Mouse (Mus musculus) right cerebral cortex, adult 18-20 months (tissue): Measurements from ENCODE around the gene Ak3.
"Not testable (repeated sequence)": the region's sequence is repeated elsewhere in the genome, so short reads cannot be mapped to it uniquely, and the experiment has no call there.

Source experiments
- DNase-seq: peaks from one replicate; pipeline ENCODE4 v3.0.0; 2022; ENCODE audit warnings: mixed read lengths

The Ak3 gene

GRCm38 (mm10) chr19:29042143-29042542, 5.6 kb downstream of the Ak3 start:
- DNase-seq, result no peak

- DNase-seq, result no peak
Measured at GRCm38 (mm10) chr19:29040206-29040605, 7.6 kb downstream of the Ak3 start.

- no peak for DNase-seq
Measured at GRCm38 (mm10) chr19:29039334-29039733, 8.4 kb downstream of the Ak3 start.

GRCm38 (mm10) chr19:29037541-29037940, 10.2 kb downstream of the Ak3 start:
- no peak for DNase-seq

- no peak for DNase-seq
Measured at GRCm38 (mm10) chr19:29037026-29037425, 10.7 kb downstream of the Ak3 start.

GRCm38 (mm10) chr19:29032662-29033061, 15.1 kb downstream of the Ak3 start:
- no peak for DNase-seq

- no peak for DNase-seq
Measured at GRCm38 (mm10) chr19:29031788-29032187, 16.0 kb downstream of the Ak3 start.

- peak; percentile 75 for DNase-seq
Measured at GRCm38 (mm10) chr19:29024391-29024947, 23.3 kb downstream of the Ak3 start.

- no peak for DNase-seq
Measured at GRCm38 (mm10) chr19:29021754-29022345, 25.9 kb downstream of the Ak3 start.

GRCm38 (mm10) chr19:29019647-29020046, 28.1 kb downstream of the Ak3 start:
- no peak for DNase-seq

- no peak for DNase-seq
Measured at GRCm38 (mm10) chr19:29016786-29017185, 31.0 kb downstream of the Ak3 start.

- DNase-seq, result no peak
Measured at GRCm38 (mm10) chr19:29016204-29016765, 31.5 kb downstream of the Ak3 start.

- no peak for DNase-seq
Measured at GRCm38 (mm10) chr19:29015410-29016203, 32.2 kb downstream of the Ak3 start.

- no peak for DNase-seq
Measured at GRCm38 (mm10) chr19:29014466-29015055, 33.2 kb downstream of the Ak3 start.

GRCm38 (mm10) chr19:29011355-29011990, 36.3 kb downstream of the Ak3 start:
- DNase-seq, result no peak

- no peak for DNase-seq
Measured at GRCm38 (mm10) chr19:29009046-29009445, 38.7 kb downstream of the Ak3 start.

GRCm38 (mm10) chr19:29008069-29008706, 39.6 kb downstream of the Ak3 start:
- DNase-seq, result no peak

GRCm38 (mm10) chr19:29000321-29000720, 47.4 kb downstream of the Ak3 start:
- not testable (repeated sequence) for DNase-seq

- DNase-seq, result no peak
Measured at GRCm38 (mm10) chr19:28997976-28998630, 49.7 kb downstream of the Ak3 start.

- DNase-seq, result no peak
Measured at GRCm38 (mm10) chr19:28995366-28995765, 52.4 kb downstream of the Ak3 start.

GRCm38 (mm10) chr19:28994870-28995269, 52.9 kb downstream of the Ak3 start:
- DNase-seq, result peak; percentile 57

GRCm38 (mm10) chr19:28991391-28991790, 56.4 kb downstream of the Ak3 start:
- DNase-seq, result no peak
